Mouse (Mus musculus) embryonic stem cell, embryonic (primary cell): ENCODE measurements around the gene Fgf11.

Experiments used
- CTCF ChIA-PET, 4 experiments: fragments of 300-600 bp in 2 of 4; fragments of 350-600 bp in 2 of 4; sonication (Branson Sonifier 250); formaldehyde crosslinking; loops; one replicate each; lab custom pipeline; 2022; ENCODE audit warnings: inconsistent platforms in 2 of 4; lab: Charles Lee
- POLR2A ChIA-PET, 4 experiments: fragments of 300-600 bp in 2 of 4; fragments of 350-600 bp in 2 of 4; sonication (Branson Sonifier 250); formaldehyde crosslinking; loops; one replicate each; lab custom pipeline; 2022; ENCODE audit warnings: antibody characterized with exemption in 4 of 4, inconsistent platforms in 1 of 4; lab: Charles Lee

The Fgf11 gene

DNA sequence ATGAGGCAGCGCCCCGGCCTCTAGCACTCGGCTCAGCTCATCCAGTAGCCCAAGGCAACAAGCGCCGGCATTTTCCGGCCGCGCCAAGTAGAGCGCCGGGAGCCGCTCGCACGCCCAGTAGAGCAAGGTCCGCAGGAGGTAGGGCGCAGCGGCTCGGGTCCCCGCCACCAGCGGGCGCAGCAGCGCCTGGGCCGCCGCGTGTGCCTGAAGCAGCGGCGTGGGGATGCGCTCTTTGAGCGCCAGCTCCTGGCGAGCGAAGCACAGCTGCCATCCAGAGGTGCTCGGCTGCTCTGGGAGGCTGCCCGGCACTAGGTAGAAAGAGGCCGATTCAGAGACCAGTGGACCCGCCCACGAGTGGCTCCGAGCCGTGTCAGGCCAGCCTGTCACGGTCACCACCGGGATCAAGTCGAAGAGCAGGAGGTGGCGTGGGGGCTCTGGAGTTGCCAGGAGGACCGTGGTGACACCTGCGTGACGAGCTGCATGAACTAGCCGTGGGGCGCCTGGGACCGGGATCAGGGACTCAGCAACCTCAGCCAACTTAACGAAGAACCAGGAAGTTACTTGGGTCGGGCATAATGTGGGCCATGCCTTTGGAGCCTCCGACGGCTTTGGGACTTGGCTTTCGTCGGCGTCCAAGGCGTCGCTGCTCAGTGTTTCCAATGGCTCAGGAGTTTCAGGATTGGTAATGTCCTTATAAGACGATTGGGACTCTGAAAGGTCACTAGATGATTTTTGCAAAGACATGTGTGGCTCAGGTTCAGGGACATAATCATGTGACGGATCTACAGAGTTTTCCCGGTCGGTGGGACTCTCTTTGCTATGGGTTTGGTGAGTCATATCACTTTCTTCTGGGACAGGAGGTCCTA is 2.4 kb upstream of the Fgf11 start:
- POLR2A ChIA-PET = interaction anchor here (0.7 to 12.8 kb wide), 57 partner anchors 9 to 240 kb away, joined by 3 to 168 read pairs (median 7); partner anchors contain the start of genes Chrnb1 (in 3 of the 4), Nlgn2 (in 2 of the 4), Polr2a (in 2 of the 4) and Tmem256 (in 2 of the 4)
- CTCF ChIA-PET = interaction anchor here in 3 of 4 experiments (0.5 to 4.2 kb wide), 18 partner anchors 10 to 223 kb away, joined by 3 to 27 read pairs (median 4); partner anchors contain the start of genes Tmem95 (in 2 of the 3), Gm39566 (in 1 of the 3), Nlgn2 (in 1 of the 3) and Polr2a (in 1 of the 3)

DNA sequence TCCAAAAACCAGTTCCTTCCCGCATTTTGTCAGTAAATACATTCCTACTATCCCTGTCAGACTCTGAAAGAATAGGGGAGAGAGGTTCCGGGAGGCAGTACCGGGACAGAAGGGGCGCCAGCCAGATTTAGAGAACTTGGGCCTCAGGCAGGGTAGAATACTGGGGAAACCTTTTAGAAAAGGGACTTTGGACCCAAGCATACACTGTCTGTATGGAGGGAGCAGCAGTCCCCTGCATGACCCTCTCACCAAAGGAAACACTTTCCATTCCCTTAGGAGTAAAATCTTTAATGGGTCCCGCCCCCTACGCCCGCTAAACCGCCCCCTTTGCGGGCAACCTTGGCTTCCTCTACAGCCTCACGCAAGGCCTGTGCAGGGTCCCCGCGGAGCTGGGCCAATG is 1.7 kb upstream of the Fgf11 start:
- POLR2A ChIA-PET = interaction anchor here (0.7 to 12.8 kb wide), 60 partner anchors 8 to 418 kb away, joined by 3 to 168 read pairs (median 6); partner anchors contain the start of genes Chrnb1 (in 3 of the 4), Nlgn2 (in 3 of the 4), Tmem256 (in 3 of the 4) and Eif5a (in 2 of the 4)

DNA sequence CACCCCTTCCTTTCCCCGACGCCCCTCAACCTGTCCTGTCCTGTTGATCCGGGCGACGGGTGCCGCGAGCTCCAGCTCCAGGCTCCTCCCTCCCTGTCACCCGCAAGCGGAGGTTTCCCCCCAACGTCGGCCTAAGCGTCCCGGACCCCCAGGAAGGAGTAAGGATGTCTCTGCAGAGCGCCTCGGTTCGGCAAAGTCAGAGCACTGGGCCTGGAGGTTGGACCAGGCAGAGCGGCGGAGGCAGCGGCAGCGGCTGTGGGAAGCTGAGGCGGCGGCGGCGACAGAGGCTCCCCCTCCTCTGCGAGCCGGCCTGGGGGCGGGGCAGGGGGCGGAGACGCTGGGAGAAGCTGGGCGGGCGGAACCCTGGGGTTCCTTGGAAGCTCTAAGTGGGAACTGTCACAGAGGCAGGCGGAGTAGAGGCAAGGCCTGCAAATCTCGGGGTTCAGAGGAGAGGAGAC is 1.0 kb upstream of the Fgf11 start:
- POLR2A ChIA-PET = interaction anchor here (0.6 to 12.8 kb wide), 65 partner anchors 9 to 723 kb away, joined by 3 to 168 read pairs (median 5); partner anchors contain the start of genes Nlgn2 (in 3 of the 4), Tmem256 (in 3 of the 4), 2810408A11Rik (in 2 of the 4) and Eif5a (in 2 of the 4)
- CTCF ChIA-PET = interaction anchor here in 3 of 4 experiments (0.5 to 2.7 kb wide), 16 partner anchors 12 to 146 kb away, joined by 3 to 11 read pairs (median 4); partner anchors contain the start of genes Gm39566 (in 1 of the 3), Nlgn2 (in 1 of the 3), Slc2a4 (in 1 of the 3) and Tmem256 (in 1 of the 3)

More for the DNA sequence above, 1.7 kb upstream of the Fgf11 start:
- CTCF ChIA-PET = interaction anchor here in 3 of 4 experiments (0.5 to 4.2 kb wide), 18 partner anchors 11 to 145 kb away, joined by 3 to 27 read pairs (median 4); partner anchors contain the start of genes Gm39566 (in 1 of the 3), Nlgn2 (in 1 of the 3), Polr2a (in 1 of the 3) and Slc2a4 (in 1 of the 3)

DNA sequence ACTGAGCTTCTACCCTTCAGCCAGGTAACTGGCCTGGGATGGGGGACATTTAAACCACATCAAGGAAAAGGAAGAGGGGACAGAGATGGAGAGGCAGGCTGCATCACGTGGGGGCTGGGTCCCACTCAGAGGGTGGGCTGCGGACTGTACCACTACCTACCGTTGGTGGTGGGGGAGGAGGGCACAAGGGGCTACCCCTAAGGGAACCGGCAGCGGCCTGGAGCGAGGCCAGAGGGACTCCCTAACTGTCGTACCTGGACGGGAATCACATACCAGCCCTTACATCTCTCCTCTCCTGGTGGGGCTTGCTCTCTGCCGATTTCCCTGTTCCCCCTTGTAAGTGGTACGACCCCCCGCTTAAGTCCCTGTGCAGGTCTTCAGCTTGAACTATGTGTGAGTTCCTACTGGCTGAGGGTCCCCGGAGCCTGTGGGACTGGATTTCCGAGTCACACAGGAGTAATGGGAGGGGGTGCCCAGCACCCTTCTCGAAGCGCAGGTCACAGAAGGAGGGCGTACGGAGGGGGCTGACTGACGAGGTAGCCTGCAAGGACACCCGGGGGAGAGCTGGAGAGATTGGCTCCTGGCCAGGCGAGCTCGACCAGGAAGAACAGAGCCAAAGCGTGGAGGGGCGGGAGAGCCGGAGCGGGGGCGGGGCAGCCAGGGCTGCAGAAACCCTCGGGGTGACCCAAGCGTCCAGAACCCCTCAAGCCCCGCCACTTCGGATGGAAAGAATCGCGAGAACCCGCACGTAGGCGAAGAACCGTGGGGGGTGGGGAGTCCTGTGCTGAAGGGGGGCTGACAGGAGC is 1.1 kb downstream of the Fgf11 start:
- ChIA-PET POLR2A (interaction anchor here (0.6 to 12.8 kb wide), 68 partner anchors 9 to 664 kb away, joined by 3 to 168 read pairs (median 5); partner anchors contain the start of genes Nlgn2 (in 3 of the 4), Tmem256 (in 3 of the 4), 2810408A11Rik (in 2 of the 4) and Eif5a (in 2 of the 4)), CTCF (interaction anchor here in 2 of 4 experiments (0.6 to 1.7 kb wide), 5 partner anchors 58 to 401 kb away, joined by 3 to 7 read pairs (median 3); partner anchors contain the start of genes Fxr2 (in 1 of the 2) and Tnk1 (in 1 of the 2))

DNA sequence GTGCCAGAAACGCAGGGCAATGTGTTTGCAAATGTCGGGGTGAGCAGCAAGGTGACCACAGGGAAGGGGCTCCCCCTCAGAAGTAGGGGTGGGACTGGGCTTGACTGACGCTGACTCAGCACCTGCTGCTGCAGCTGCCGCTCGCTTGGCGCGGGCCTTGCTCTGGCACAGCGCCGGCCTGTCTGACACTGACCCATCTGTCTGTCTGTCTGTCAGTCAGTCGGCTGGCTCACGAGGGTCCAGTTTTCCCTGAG is 1.6 kb downstream of the Fgf11 start:
- ChIA-PET CTCF (interaction anchor here in 3 of 4 experiments (0.6 to 1.7 kb wide), 9 partner anchors 47 to 390 kb away, joined by 3 to 7 read pairs (median 5); partner anchors contain the start of genes Fxr2 (in 1 of the 3) and Tnk1 (in 1 of the 3)), POLR2A (interaction anchor here (0.5 to 12.8 kb wide), 59 partner anchors 10 to 610 kb away, joined by 3 to 168 read pairs (median 6); partner anchors contain the start of genes Nlgn2 (in 3 of the 4), Tmem256 (in 3 of the 4), 2810408A11Rik (in 2 of the 4) and Eif5a (in 2 of the 4))

DNA sequence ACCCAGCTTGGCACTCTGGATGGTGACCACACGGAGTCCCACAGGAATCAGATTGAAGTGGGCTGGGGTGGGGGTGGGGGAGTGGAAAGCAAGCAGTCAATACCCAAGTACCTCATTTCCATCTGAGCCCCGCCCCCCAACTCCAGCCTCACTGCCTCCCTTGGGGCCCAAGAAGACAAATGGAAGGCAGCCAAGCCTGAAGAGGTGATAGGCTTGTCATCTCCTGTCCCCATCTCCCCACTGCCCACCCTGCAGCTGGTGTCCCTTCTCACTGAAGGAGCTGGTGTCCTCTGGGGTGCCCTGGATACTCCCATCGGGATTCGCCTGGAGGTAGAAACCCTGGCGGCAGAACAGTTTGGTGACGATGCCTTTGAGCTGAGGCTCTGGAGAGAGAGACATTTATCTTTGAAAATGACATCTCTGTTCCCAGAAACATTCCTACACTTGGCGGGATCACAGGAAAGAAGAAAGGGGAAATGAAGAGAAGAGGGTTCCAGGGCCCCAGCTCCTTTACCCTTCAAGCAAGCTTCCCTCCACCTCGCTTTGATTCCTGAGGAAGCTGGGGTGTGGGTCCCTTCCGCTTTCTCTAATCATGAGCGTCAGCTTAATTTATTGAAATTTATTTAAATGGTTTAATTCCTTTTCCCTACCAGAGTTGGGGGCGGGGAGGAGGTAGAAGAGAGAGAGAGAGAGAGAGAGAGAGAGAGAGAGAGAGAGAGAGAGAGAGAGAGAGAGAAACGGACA is 2.1 kb downstream of the Fgf11 start:
- ChIA-PET CTCF (interaction anchor here in 3 of 4 experiments (0.6 to 1.7 kb wide), 11 partner anchors 36 to 390 kb away, joined by 3 to 7 read pairs (median 4); partner anchors contain the start of genes Fxr2 (in 1 of the 3) and Tnk1 (in 1 of the 3)), POLR2A (interaction anchor here (0.5 to 12.8 kb wide), 60 partner anchors 9 to 693 kb away, joined by 3 to 168 read pairs (median 5); partner anchors contain the start of genes Nlgn2 (in 3 of the 4), Tmem256 (in 3 of the 4), Eif5a (in 2 of the 4) and Gm39566 (in 2 of the 4))

DNA sequence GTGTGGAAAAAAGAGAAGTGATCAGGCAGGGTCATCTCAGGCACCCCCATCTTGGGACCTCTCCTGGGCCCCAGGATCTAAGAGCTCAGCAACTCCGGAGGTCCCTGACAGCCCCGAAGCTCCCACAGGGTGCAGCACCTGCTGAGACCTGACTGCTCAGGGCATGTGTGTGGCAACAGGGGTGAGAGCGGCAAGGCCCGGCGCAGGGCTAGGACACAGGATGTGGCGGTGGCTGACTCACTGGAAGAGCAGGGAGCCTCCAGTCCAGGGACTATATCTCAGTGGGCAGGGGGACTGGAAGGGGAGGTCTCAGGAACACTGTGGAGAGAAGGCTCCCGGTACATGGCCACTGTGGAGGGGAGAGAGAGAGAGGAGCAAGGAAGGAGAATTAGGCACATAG is 3.7 kb downstream of the Fgf11 start:
- ChIA-PET CTCF (no interaction called here), POLR2A (interaction anchor here in 3 of 4 experiments (0.7 to 12.8 kb wide), 15 partner anchors 11 to 555 kb away, joined by 3 to 168 read pairs (median 4); partner anchors contain the start of genes 2810408A11Rik (in 1 of the 3), Gm39566 (in 1 of the 3), Neurl4 (in 1 of the 3) and Nlgn2 (in 1 of the 3))

DNA sequence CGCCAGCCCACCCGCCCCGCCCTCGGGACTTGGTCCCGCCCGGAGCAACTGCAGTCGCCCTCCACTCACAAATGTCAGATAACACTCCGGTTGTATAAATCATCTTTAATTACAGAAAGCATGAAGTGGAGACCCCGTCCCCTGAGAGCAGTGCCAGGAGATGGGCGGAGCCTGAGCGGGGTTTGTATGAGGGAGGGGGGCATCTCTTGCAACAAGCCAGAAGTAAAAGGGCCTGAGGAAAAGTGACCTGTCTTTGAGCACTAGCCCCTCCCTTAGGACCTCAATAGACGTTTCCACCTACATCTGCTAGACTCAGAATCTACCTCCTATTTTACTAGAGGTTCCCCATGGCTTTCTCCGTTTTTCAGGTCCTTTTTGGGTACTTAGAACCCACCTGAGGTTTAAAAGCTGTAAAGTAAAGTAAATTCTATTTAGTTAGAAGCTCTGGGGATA is 5.6 kb downstream of the Fgf11 start:
- POLR2A ChIA-PET = interaction anchor here in 3 of 4 experiments (0.9 to 12.8 kb wide), 21 partner anchors 8 to 184 kb away, joined by 3 to 168 read pairs (median 5); partner anchors contain the start of genes Eif5a (in 2 of the 3), Nlgn2 (in 2 of the 3), Tmem102 (in 2 of the 3) and Tmem256 (in 2 of the 3)
- CTCF ChIA-PET = interaction anchor here in 2 of 4 experiments (0.5 kb wide), 2 partner anchors 34 to 80 kb away, joined by 4 to 7 read pairs; partner anchors contain the start of gene Slc35g3 (in 1 of the 2)

DNA sequence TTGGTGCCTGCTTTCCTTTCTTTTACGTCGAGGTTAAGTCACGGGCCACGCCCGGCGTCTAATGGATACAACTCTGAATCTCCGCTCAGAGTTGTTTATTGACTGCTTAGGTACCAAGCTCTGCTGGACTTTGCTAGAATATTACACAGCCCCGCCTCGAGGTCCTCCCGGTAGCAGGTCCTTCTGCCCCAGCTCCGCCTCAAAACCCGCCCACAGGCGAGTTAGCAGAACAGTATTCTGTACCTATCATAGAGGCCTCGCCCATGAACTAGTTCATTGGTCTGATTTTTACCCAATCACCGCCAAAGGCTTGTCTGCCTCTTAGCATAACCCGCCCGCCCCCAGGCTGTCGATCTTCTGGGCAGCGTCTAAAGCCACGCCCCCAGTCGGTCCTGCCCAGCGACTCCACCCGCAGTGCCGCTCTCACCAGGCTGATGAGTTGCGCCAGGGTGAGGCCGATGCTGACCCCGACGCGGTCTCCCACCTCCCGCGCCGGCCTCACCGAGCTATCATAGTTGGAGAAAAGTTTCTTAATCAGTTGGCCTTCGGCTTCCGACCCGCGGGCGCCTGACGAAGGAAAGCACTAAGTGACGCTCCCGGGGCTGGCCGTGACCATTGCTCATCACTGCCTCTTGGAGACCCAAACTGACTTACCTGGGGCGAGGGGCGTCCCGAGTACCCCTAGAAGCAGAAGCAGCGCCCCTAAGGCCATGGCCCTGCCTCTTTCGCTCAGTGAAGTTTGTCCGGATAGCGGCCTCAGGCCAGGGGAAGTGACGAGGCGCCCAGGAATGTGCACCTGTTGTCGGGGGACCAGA is 6.3 kb downstream of the Fgf11 start, which contains the start of gene Chrnb1:
Gene Chrnb1, minus strand, starts transcription at position 776 of the 815 bp plus-strand sequence.
- POLR2A ChIA-PET = interaction anchor here in 3 of 4 experiments (0.6 to 12.8 kb wide), 48 partner anchors 8 to 216 kb away, joined by 3 to 168 read pairs (median 4); partner anchors contain the start of genes Eif5a (in 2 of the 3), Tmem102 (in 2 of the 3), Wrap53 (in 2 of the 3) and Ctdnep1 (in 1 of the 3)
- CTCF ChIA-PET = interaction anchor here in 3 of 4 experiments (0.6 to 1.1 kb wide), 12 partner anchors 9 to 210 kb away, joined by 3 to 10 read pairs (median 4); partner anchors contain the start of gene Acap1 (in 1 of the 3)

DNA sequence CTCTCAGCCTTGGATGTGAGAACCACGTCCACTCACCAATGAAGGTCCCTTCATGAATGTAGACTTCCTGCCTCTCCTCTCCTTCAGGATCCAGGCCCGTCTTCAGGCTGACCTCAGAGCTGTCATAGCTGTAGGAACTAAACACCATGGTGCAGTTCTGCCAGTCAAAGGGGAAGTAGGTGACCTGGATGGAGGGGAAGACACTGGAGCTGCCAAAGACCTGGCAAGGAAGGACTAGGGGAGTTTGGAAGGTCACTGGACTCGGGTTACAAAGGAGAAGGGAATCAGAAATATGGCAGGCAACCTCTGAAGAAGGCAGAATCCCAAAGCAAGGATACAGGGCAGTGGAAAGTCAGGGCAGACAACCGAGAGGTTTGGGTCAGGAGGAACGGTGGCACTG is 8.2 kb downstream of the Fgf11 start:
- POLR2A ChIA-PET = interaction anchor here (0.5 to 2.5 kb wide), 15 partner anchors 9 to 212 kb away, joined by 3 to 8 read pairs (median 4); partner anchors contain the start of genes Polr2a (in 1 of the 4) and Tmem256 (in 1 of the 4)
- CTCF ChIA-PET = no interaction called here

DNA sequence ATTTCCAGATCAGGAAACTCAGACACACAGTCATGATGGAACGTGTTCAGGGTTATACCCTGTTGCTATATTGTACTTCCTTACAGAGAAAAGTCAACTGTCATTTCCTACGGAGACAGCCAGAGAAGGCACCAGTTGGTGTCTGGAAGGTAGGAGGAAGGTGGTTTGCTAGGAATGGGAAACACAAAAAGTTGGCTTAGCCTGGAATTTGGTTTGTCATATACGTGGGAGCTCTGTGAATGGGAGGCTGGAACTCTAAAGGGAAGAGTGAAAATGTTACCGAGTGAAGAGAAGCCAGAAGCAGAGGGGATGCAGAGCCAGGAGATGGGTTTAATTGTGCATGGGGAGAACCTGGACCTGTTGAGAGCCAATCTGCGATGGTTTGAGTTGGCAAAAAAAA is 10.2 kb downstream of the Fgf11 start:
- POLR2A ChIA-PET = interaction anchor here in 3 of 4 experiments (0.7 to 4.0 kb wide), 4 partner anchors 10 to 186 kb away, joined by 3 to 21 read pairs (median 6); partner anchors contain the start of gene Fgf11 (in 2 of the 3)

DNA sequence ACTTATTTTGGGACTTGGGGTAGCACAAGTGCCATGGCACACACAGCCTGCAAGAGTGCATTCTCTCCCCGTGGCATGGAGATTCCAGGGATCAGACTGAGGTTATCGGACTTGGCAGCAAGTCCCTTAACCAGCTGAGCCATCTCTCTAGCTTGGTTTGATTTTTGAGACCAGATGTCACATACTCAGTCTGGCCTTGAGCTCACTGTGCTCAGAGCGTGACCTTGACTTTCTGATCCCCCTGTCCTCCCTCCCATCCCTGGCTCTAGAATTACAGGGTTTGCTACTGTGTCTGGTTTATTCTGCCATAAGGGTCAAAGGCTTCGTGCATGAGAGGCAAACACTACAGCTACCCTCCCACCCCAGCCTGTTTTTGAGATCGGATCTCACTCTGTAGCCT is 12.2 kb downstream of the Fgf11 start:
- ChIA-PET CTCF (interaction anchor here in 1 of 4 experiments (0.7 kb wide), 1 partner anchor 224 kb away, joined by 3 read pairs; no protein-coding TSS in a partner anchor), POLR2A (interaction anchor here in 3 of 4 experiments (0.9 to 6.8 kb wide), 13 partner anchors 11 to 135 kb away, joined by 3 to 168 read pairs (median 3); partner anchors contain the start of genes Fgf11 (in 2 of the 3), Chrnb1 (in 1 of the 3), Polr2a (in 1 of the 3) and Tmem102 (in 1 of the 3))

More for the DNA sequence above, 10.2 kb downstream of the Fgf11 start:
- CTCF ChIA-PET = interaction anchor here in 1 of 4 experiments (0.7 kb wide), 1 partner anchor 28 kb away, joined by 3 read pairs; no protein-coding TSS in a partner anchor

DNA sequence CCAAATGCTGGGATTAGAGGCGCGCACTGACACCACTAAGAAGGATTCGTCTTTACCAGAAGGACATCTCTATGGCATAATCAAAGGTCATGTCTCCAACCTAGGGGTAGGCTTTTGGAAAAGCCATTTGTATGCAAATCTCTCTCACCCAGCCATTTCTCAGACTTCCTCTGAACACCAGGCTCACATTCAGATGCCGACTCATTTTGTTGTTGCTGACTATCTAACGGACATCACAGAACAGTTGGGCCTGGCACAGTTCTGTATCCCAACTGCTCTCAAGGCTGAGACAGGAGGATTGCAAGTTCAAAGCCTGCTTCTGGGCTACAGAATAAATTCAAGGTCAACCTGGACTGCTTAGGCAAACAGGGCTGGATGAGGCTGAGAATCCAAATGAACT is 14.4 kb downstream of the Fgf11 start:
- CTCF ChIA-PET = interaction anchor here in 1 of 4 experiments (0.6 to 1.0 kb wide), 2 partner anchors 8 to 89 kb away, joined by 3 to 7 read pairs; no protein-coding TSS in a partner anchor
- POLR2A ChIA-PET = interaction anchor here in 2 of 4 experiments (0.6 to 6.8 kb wide), 6 partner anchors 12 to 98 kb away, joined by 3 to 168 read pairs (median 44); partner anchors contain the start of genes Fgf11 (in 2 of the 2), Tmem102 (in 2 of the 2), Chrnb1 (in 1 of the 2) and Nlgn2 (in 1 of the 2)
